Mouse (Mus musculus): ENCODE measurements around the gene Nxnl1. TPM values are rescaled to one million over a fixed set of nuclear protein-coding genes. Genes with fewer than 3 reads are reported as not detected.
A peak's percentile ranks its signal among the peaks of the same experiment; 100 is the strongest.

Gene Nxnl1
- polyA plus RNA-seq, 1 experiment from 2014 or later, result not detected

DNA sequence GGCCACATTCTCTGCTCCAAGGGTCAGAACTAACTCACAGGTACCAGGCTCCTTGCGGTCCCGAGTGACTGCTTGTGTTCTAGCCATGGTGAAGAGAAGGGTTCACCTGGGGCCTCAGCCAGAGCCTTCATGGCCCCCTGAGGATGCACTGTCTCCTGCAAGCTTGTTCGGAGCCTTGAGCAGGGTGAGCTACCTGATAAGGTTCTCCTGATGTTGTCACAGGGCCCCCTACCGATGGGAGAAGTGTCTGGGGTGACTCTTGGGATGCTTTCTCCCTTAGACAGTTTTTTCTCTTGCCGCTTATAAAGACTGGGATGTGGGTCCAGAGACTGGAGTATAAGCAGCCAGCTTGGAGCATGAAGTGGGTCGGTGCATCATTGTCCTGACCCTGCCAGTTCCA, 30.0 kb upstream of the Nxnl1 start:
- H3K4me3 ChIP-seq, result no peak overlapping the region
- no peaks in the 10 kb centered on the region for H3K9me3 ChIP-seq (replicated peaks)
- 0 out of 2 replicates have a peak, but pooled peaks cover 5% of the 10 kb centered on the region for H3K36me3 ChIP-seq
- H3K4me1 ChIP-seq (replicated peaks), result peaks cover 25% of the 10 kb centered on the region
- no peak overlapping the region for H3K27ac ChIP-seq
- H3K27me3 ChIP-seq, result peaks cover 15% of the 10 kb centered on the region
- 57% methylated on average over 6 of the region's 6 CpGs for WGBS
- ATAC-seq (replicated peaks; ENCODE audit: insufficient number of reproducible peaks, insufficient read depth, low FRiP score, low read depth), result no peak
- no peak overlapping the region for H3K9ac ChIP-seq
- no peak overlapping the region for H3K4me2 ChIP-seq

DNA sequence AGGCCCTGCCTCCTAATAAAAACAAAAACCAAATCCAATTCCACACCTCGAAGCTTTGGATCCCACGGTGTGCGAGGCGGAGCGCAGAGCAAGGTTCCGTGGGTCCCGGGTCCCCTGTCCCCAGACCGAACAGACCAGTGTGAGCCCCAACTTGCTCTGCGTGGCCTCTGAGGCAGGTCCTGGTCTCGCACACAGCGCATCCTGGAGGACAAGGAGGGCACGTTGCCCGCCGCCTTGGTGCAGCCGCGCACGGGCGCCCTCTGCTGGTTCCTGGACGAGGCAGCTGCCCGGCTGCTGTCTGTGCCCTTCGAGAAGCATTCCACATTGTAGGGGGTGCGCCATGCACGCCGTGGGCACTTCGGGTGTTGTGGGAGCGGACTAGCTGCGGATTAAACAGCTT, 29.5 kb upstream of the Nxnl1 start:
- H3K36me3 ChIP-seq, result 0 out of 2 replicates have a peak, but pooled peaks cover 5% of the 10 kb centered on the region
- no peak overlapping the region for H3K27ac ChIP-seq
- no peaks in the 10 kb centered on the region for H3K9me3 ChIP-seq (replicated peaks)
- no peak for ATAC-seq (replicated peaks; ENCODE audit: insufficient number of reproducible peaks, insufficient read depth, low FRiP score, low read depth)
- 9% methylated on average over 27 of the region's 27 CpGs for WGBS
- H3K27me3 ChIP-seq, result peaks cover 10% of the 10 kb centered on the region
- H3K4me2 ChIP-seq, result no peak overlapping the region
- H3K9ac ChIP-seq, result 0 out of 2 replicates have a peak overlapping the region, but pooled peaks have one; percentile 8
- H3K4me3 ChIP-seq, result no peak overlapping the region
- H3K4me1 ChIP-seq (replicated peaks), result peaks cover 29% of the 10 kb centered on the region

DNA sequence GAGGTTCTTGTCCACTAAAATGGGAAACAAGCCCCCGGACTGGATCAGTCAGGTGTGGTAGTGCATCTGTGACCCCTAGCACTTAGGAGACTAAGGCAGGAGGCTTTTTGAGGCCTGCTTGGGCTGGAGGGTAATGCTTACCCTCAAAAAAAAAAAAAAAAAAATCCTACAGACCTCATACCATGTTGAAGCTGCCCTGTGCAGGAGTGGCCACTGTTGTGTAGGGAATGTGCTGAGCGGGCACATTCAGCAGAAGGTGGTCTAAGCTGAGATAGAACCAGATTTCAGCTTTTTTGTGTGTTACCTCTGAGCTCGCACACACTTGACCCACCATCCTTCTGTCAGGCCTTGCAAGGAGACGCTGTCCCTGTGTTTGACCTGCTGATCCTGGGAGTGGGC, 27.9 kb upstream of the Nxnl1 start:
- Histone ChIP-seq H3K4me1 (replicated peaks) (peaks cover 32% of the 10 kb centered on the region), H3K27ac (no peak overlapping the region), H3K27me3 (no peaks in the 10 kb centered on the region), H3K9ac (no peak overlapping the region), H3K9me3 (replicated peaks) (no peaks in the 10 kb centered on the region), H3K4me3 (no peak overlapping the region), H3K4me2 (no peak overlapping the region), H3K36me3 (no peaks in the 10 kb centered on the region)
- no peak for ATAC-seq (replicated peaks; ENCODE audit: insufficient number of reproducible peaks, insufficient read depth, low FRiP score, low read depth)
- WGBS, result 93% methylated on average over 4 of the region's 4 CpGs

DNA sequence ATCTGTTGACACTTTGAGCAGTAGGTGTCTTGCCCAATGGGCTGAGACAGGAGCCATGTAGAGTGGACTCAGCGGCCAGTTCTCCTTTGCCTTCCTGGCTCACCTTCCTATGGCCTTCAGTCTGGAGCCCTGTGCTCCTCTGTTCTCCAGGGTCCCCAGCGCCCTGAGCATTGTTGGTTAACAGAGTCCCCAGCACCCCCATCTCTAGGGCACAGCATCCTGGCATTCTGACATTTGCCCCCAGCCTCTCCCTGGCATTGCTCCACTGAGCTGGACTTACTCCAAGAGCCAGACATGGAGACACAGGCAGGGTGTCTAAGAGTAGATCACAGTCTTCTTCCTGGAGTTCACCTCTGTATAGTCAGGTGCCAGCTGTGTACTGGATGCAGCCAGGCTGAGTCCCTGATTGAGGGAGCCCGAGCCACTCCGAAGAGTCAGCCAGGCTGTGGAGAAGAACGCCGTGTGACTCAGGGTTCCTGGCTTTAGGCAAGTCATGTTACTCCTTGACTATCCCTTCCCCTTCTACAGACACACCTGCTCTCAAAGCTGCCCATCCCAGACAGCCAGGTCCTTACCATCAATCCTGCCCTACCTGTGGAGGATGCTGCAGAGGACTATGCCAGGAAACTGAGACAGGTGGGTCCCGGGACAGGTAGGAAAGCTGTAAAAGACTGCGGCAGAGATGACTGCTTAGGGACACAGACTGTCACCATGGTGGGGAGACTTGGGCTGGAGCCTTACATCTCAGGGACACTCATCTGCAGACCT, 27.3 kb upstream of the Nxnl1 start:
- WGBS, result 88% methylated on average over 8 of the region's 8 CpGs
- Histone ChIP-seq H3K4me2 (peak overlapping the region; percentile 86; the same call in 1 of the 2 replicates), H3K27me3 (no peaks in the 10 kb centered on the region), H3K36me3 (no peaks in the 10 kb centered on the region), H3K4me1 (replicated peaks) (peaks cover 32% of the 10 kb centered on the region), H3K4me3 (peak overlapping the region; percentile 82; the same call in 1 of the 2 replicates), H3K9me3 (replicated peaks) (no peaks in the 10 kb centered on the region), H3K9ac (0 out of 2 replicates have a peak overlapping the region, but pooled peaks have one; percentile 96), H3K27ac (no peak overlapping the region)
- ATAC-seq (replicated peaks; ENCODE audit: insufficient number of reproducible peaks, insufficient read depth, low FRiP score, low read depth), result no peak

DNA sequence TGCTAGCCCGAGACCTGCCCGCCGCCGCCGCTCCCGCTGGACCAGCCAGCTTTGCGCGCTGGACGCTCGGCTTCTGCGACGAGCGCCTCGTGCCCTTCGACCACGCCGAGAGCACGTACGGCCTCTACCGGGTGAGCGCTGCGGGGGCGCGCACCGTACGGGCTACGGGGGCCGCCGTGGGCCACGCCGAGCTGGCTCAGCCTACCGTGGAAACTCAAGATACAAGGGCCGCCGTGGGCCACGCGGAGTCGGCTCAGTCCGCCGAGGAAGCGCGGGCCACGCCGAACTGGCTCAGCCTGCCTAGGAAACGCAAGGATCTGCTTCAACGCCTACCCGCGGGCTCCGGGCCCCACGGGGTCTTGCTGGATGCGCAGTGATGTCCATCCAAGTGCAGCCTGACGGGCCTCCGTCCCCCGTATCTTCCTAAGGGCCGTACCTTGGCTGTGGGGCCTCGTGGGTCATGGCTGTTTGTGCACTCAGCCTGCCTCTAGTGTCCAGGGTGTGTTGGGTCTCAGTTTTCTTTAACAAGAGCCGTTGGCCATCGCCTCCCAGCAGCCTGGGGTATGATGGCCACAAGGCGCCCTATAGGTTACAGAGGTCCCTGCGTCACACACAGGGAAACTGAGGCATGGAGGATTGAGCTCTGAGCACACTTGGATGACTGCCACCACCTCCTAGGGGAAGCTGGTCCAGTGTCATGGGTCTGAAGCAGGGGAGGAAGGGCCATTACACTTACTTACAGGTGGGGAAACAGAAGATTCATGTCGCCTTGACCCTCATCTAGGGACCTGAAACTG, 26.2 kb upstream of the Nxnl1 start:
- ATAC-seq (replicated peaks; ENCODE audit: insufficient number of reproducible peaks, insufficient read depth, low FRiP score, low read depth), result peak; percentile 71
- WGBS, result 4% methylated on average over 60 of the region's 60 CpGs
- peak overlapping the region; percentile 96 for H3K9ac ChIP-seq
- peaks cover 32% of the 10 kb centered on the region for H3K4me1 ChIP-seq (replicated peaks)
- no peaks in the 10 kb centered on the region for H3K27me3 ChIP-seq
- H3K36me3 ChIP-seq, result no peaks in the 10 kb centered on the region
- H3K9me3 ChIP-seq (replicated peaks), result no peaks in the 10 kb centered on the region
- H3K4me3 ChIP-seq, result peak overlapping the region; percentile 82
- peak overlapping the region; percentile 86 for H3K4me2 ChIP-seq
- peak overlapping the region; percentile 99 for H3K27ac ChIP-seq

DNA sequence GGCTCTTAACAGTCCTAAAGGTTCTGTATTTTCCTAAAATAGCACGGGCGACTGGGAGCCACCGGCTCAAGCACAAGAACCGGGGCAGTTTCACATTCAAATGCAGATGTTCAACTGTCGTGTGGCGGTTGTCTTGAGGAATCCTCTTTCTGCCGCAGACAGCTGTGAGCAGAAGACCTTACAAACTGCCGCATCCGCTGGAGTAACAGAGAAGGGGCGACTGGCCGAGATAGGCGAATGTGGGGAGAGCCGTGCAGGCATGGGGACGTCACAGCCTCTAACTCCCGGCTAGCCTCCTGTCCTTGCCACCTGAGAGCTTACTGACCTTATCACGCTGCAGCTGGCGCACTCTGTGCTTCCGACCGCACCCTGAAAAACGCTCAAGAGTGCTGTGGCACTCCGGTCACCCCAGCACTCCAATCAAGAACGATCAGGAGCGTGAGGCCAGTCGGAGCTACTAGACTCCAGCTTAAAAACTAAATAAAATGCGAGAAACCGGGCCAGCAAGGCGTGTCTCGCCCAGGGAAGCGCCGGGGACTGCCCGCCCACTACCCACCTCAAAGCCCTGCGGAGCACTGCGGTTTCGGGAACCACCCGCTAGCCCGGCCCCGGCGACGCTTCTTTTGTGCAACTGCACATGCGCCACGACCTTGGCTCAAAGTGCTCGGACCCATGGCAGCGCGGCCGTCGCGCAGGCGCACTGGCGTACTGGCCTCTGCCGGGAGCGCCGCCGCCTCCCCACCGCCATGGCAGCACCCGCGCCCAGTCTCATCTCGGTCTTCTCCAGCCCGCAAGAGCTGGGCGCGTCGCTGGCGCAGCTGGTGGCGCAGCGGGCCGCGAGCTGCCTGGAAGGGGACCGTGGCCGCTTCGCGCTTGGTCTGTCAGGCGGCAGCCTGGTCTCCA, 25.3 kb upstream of the Nxnl1 start, which contains the start of gene Pgls:
Gene Pgls (plus strand): TSS at position 706 of the 903 bp plus-strand sequence.
- H3K36me3 ChIP-seq, result no peaks in the 10 kb centered on the region
- H3K27ac ChIP-seq, result peak within 1 kb of the TSS; percentile 99
- peaks cover 31% of the 10 kb centered on the region for H3K4me1 ChIP-seq (replicated peaks)
- peak; percentile 86 for ATAC-seq (replicated peaks; ENCODE audit: insufficient number of reproducible peaks, insufficient read depth, low FRiP score, low read depth)
- peak within 1 kb of the TSS; percentile 96 for H3K9ac ChIP-seq
- peak within 1 kb of the TSS; percentile 82 for H3K4me3 ChIP-seq
- H3K4me2 ChIP-seq, result peak within 1 kb of the TSS; percentile 86
- H3K27me3 ChIP-seq, result no peaks in the 10 kb centered on the region
- WGBS, result under 1% methylated on average over 71 of the region's 71 CpGs
- no peaks in the 10 kb centered on the region for H3K9me3 ChIP-seq (replicated peaks)

DNA sequence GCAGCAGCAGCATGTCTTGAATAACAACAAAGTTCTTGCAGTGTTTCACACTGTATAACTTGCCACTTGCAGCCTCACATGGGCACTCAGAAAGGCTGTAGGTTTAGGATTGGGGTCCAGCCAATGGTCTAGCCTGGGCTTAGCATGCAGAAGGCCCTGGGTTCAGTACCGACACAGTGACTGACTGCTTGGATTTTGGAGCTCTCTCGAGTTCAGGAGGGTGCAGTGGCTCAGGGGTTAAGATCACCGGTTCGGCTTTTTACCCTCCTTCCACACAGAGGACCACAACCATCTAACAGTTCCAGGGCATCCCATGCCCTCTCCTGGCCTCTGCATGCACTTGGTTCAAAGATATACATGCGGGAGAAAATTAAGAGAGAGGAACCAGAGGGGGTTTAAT, 24.6 kb upstream of the Nxnl1 start:
- Histone ChIP-seq H3K4me1 (replicated peaks) (peaks cover 25% of the 10 kb centered on the region), H3K9ac (peak overlapping the region; percentile 96), H3K4me2 (peak overlapping the region; percentile 86), H3K27me3 (no peaks in the 10 kb centered on the region), H3K36me3 (no peaks in the 10 kb centered on the region), H3K4me3 (peak overlapping the region; percentile 82), H3K9me3 (replicated peaks) (no peaks in the 10 kb centered on the region), H3K27ac (peak overlapping the region; percentile 99)
- WGBS, result 22% methylated on average over 5 of the region's 5 CpGs
- no peak for ATAC-seq (replicated peaks; ENCODE audit: insufficient number of reproducible peaks, insufficient read depth, low FRiP score, low read depth)

DNA sequence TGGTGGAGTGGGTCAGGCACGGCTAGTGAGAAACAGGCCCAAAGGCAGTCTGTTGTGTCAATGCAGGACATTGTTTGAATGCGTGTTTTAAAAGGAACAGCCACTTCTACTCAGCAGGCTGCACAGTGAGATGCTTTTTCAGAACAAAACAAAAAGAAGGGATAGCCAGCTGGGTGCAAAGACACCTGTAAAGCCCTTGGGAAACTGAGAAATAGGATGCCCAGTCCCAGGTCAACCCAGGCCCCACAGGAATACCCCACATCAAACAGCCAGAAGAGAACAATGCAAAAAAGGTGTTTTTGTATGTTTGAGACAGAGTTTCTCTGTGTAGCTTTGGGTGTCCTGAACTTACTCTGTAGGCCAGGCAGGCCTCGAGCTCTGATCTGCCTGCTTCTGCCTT, 22.4 kb upstream of the Nxnl1 start:
- 0 out of 2 replicates have a peak, but pooled peaks cover 6% of the 10 kb centered on the region for H3K36me3 ChIP-seq
- no peak overlapping the region for H3K9ac ChIP-seq

DNA sequence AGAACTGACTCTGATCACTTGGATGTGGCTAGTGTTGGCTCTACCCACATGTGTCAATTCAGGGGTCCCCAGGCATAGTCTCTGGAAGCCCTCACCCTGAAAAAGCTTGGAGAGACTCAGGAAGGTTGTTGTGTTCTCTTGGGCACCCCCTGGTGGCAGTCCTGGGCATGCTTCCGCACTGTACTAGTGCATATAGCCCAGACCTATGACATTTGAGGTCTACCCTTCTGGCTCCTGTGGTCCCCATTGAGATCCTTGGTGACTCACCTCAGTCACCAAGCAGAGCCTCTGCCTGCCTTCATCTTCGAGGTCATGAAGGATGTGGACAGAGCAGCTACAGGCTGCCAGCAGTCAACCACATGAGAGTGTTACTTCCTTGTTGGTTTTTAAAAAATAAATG, 20.5 kb upstream of the Nxnl1 start:
- H3K9me3 ChIP-seq (replicated peaks), result no peaks in the 10 kb centered on the region
- H3K36me3 ChIP-seq, result 0 out of 2 replicates have a peak, but pooled peaks cover 6% of the 10 kb centered on the region
- no peak overlapping the region for H3K4me2 ChIP-seq
- H3K27me3 ChIP-seq, result no peaks in the 10 kb centered on the region
- ATAC-seq (replicated peaks; ENCODE audit: insufficient number of reproducible peaks, insufficient read depth, low FRiP score, low read depth), result no peak
- no peak overlapping the region for H3K9ac ChIP-seq
- no peak overlapping the region for H3K4me3 ChIP-seq
- no peak overlapping the region for H3K27ac ChIP-seq
- peaks cover 7% of the 10 kb centered on the region for H3K4me1 ChIP-seq (replicated peaks)
- WGBS, result 69% methylated on average over 2 of the region's 2 CpGs

More for the DNA sequence above, 22.4 kb upstream of the Nxnl1 start:
- Histone ChIP-seq H3K9me3 (replicated peaks) (no peaks in the 10 kb centered on the region), H3K4me2 (no peak overlapping the region), H3K27me3 (no peaks in the 10 kb centered on the region), H3K4me1 (replicated peaks) (peaks cover 20% of the 10 kb centered on the region), H3K4me3 (no peak overlapping the region), H3K27ac (no peak overlapping the region)
- WGBS, result 77% methylated on average over 3 of the region's 3 CpGs
- no peak for ATAC-seq (replicated peaks; ENCODE audit: insufficient number of reproducible peaks, insufficient read depth, low FRiP score, low read depth)

DNA sequence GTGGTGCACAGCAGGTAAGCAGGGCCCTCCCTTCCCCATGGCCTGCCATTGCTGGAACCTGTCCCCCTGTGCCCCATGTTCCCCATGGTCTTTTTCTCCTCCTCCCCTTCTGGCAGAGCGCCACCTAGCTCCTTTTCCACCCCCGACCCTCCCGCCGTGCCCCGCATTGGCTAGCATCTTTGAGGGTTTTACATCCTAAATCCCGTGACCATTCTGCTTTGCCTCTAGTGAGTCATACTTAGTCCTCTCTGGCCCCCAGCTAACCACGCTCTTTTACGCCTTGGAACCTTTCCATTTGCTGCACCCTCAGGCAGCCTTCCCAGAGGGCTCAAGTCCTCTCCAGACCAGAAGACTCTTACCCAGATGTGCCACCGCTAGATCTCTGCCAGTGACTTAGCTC, 13.8 kb upstream of the Nxnl1 start:
- 60% methylated on average over 9 of the region's 9 CpGs for WGBS
- no peak overlapping the region for H3K4me2 ChIP-seq
- H3K4me3 ChIP-seq, result no peak overlapping the region
- no peak overlapping the region for H3K27ac ChIP-seq
- no peak for ATAC-seq (replicated peaks; ENCODE audit: insufficient number of reproducible peaks, insufficient read depth, low FRiP score, low read depth)
- H3K9ac ChIP-seq, result no peak overlapping the region
- H3K4me1 ChIP-seq (replicated peaks), result no peaks in the 10 kb centered on the region
- H3K27me3 ChIP-seq, result no peaks in the 10 kb centered on the region
- no peaks in the 10 kb centered on the region for H3K9me3 ChIP-seq (replicated peaks)
- peaks cover 11% of the 10 kb centered on the region; the same call in 1 of the 2 replicates for H3K36me3 ChIP-seq
